In genomic region chr14:8026769-8027531, GRCm38 (mm10) we compare ENCODE assay signal across 29 mouse cellular contexts. TPM values are rescaled to one million over a fixed set of nuclear protein-coding genes. Genes with fewer than 3 reads are reported as not detected.
DNase-seq lines count a peak whose midpoint lies in the region; TF ChIP-seq lines count a peak whose summit lies in the region.
"Had no signal": no experiment of that assay in that cellular context is flagged by ENCODE, and none has a peak within 500 bp of the region (broad histone marks: within the 10 kb centered on the region; RNA-seq: fewer than 3 reads in every experiment).

No protein-coding gene starts in this region.

- WGBS in cerebellum, adult 2 months = 37% methylated on average over 10 of the region's 10 CpGs

- peak overlapping the region; percentile 26; the same call in 1 of the 2 replicates for H3K27ac ChIP-seq in cerebellum, adult 2 months (ENCODE audit: insufficient read depth, low read length)
- peak overlapping the region; percentile 38; the same call in 1 of the 2 replicates for H3K27ac ChIP-seq in gastrocnemius, adult 2 months
- H3K27ac ChIP-seq in left cerebral cortex, adult 2 months = peak overlapping the region; percentile 56
- H3K27ac ChIP-seq: forebrain, embryonic 13.5 days; heart, embryonic 15.5 days; hindbrain, embryonic 15.5 days; limb, embryonic 10.5 days; limb, embryonic 15.5 days; liver, embryonic 14.5 days; midbrain, embryonic 10.5 days; midbrain, embryonic 15.5 days; neural tube, embryonic 15.5 days had no signal

- intact Hi-C loops in gastrocnemius, adult 2 months (cut with DNase I) = no loop called here
- intact Hi-C loops in left cerebral cortex, adult 2 months (cut with DNase I) = no loop called here

- H3K4me3 ChIP-seq in cerebellum, adult 2 months (replicated peaks; ENCODE audit: insufficient read depth, low read depth, low read length) = no peak overlapping the region
- H3K4me3 ChIP-seq in gastrocnemius, adult 2 months = no peak overlapping the region
- no peak overlapping the region for H3K4me3 ChIP-seq in left cerebral cortex, adult 2 months
- H3K4me3 ChIP-seq: forebrain, embryonic 13.5 days; heart, embryonic 15.5 days; hindbrain, embryonic 15.5 days; limb, embryonic 10.5 days; limb, embryonic 15.5 days; midbrain, embryonic 10.5 days; midbrain, embryonic 15.5 days; neural tube, embryonic 15.5 days had no signal

- peak in 1 of 2 experiments; percentile 62 for DNase-seq in cerebellum, adult 2 months
- DNase-seq in cerebellum, adult 11 months = no peak
- no peak for DNase-seq in gastrocnemius, adult 2 months
- no peak for DNase-seq in gastrocnemius, adult 8-10 months (ENCODE audit: low spot score in 2 of 2)
- DNase-seq in left cerebral cortex, adult 2 months (ENCODE audit: extremely low spot score in 1 of 2, low spot score in 2 of 2) = no peak
- DNase-seq in left cerebral cortex, adult 11 months (ENCODE audit: low spot score) = no peak
- DNase-seq in brain, adult 2 months (ENCODE audit: low read depth, low spot score) = peak; percentile 68
- DNase-seq in kidney, postnatal 25 days = no peak
- DNase-seq: adrenal gland, postnatal 25 days; kidney, adult 11 months; kidney, postnatal 14 days; lung, embryonic 14.5 days; lung, postnatal 14 days; retina, postnatal 1 day; right cerebral cortex, postnatal 14 days; thymus, adult 18-20 months; thymus, postnatal 25 days had no signal

- no peak for TF ChIP-seq POLR2A in cerebellum, adult 2 months (IDR thresholded peaks at IDR 0.05; ENCODE audit: borderline replicate concordance, insufficient read depth, low read length)

- H3K4me1 ChIP-seq in cerebellum, adult 2 months (ENCODE audit: control insufficient read depth, insufficient read depth, low read length) = peaks cover 21% of the 10 kb centered on the region
- H3K4me1 ChIP-seq: hindbrain, embryonic 15.5 days; limb, embryonic 15.5 days; midbrain, embryonic 15.5 days; neural tube, embryonic 15.5 days had no signal

- TF ChIP-seq CTCF in cerebellum, adult 2 months (IDR thresholded peaks at IDR 0.05; ENCODE audit: borderline replicate concordance, insufficient read depth, low read depth, low read length) = no peak
- no peak for TF ChIP-seq CTCF in gastrocnemius, adult 2 months (IDR thresholded peaks at IDR 0.05)
- no peak for TF ChIP-seq CTCF in left cerebral cortex, adult 2 months (IDR thresholded peaks at IDR 0.05)

- no peaks in the 10 kb centered on the region for H3K27me3 ChIP-seq in cerebellum, adult 2 months (ENCODE audit: control insufficient read depth, insufficient read depth, low read length)
- H3K27me3 ChIP-seq: forebrain, embryonic 13.5 days; heart, embryonic 15.5 days; hindbrain, embryonic 15.5 days; limb, embryonic 15.5 days; midbrain, embryonic 15.5 days; neural tube, embryonic 15.5 days had no signal

RNA-seq across cellular contexts. Expression of gene Abhd6, which starts 24.2 kb away (rescaled TPM):
- 56.0 and 59.1 TPM in 2 replicates for polyA plus RNA-seq in cerebellum, adult 2 months (2012; rRNA removed)
- total RNA-seq in gastrocnemius, adult 2 months (2021) = 1 to 10 TPM; 4.8 to 7.3 TPM
- total RNA-seq in gastrocnemius, adult 8-10 months (2022) = 10 to 100 TPM in 1 of 4 experiments, 1 to 10 TPM in 3; 6.8 to 10.2 (median 8.3) TPM
- total RNA-seq in left cerebral cortex, adult 2 months (2021) = 10 to 100 TPM; 69.2 to 78.7 TPM

RNA-seq across cellular contexts. Expression of gene Dnase1l3, which starts 32.6 kb away (rescaled TPM):
- polyA plus RNA-seq in cerebellum, adult 2 months (2012; rRNA removed) = 0.02 TPM in 1 of 2 replicates, not detected in the other
- not detected for total RNA-seq in gastrocnemius, adult 2 months (2021)
- not detected for total RNA-seq in gastrocnemius, adult 8-10 months (2022)
- under 1 TPM in 1 of 2 experiments, not detected in 1; 0.07 TPM for total RNA-seq in left cerebral cortex, adult 2 months (2021)
- total RNA-seq: gastrocnemius, adult 18-20 months; hematopoietic stem cell, adult 5-6 weeks; left cerebral cortex, postnatal 10 days had no signal
- polyA plus RNA-seq: limb, embryonic 10.5 days; midbrain, embryonic 10.5 days had no signal

RNA-seq across cellular contexts. Expression of gene Rpp14, which starts 53.2 kb away (rescaled TPM):
- 27.5 and 36.2 TPM in 2 replicates for polyA plus RNA-seq in cerebellum, adult 2 months (2012; rRNA removed)
- total RNA-seq in gastrocnemius, adult 2 months (2021) = 10 to 100 TPM; 24.2 to 31.5 TPM
- 10 to 100 TPM; 31.3 to 35.1 (median 33.2) TPM for total RNA-seq in gastrocnemius, adult 8-10 months (2022)
- 10 to 100 TPM; 32.7 to 40.2 TPM for total RNA-seq in left cerebral cortex, adult 2 months (2021)

Comparison
In these comparisons a context has a peak if more than half of its experiments do, and no peak if none do; other contexts are left out.
1. RNA of gene Abhd6, which starts 24.2 kb away (total RNA-seq): 69.2 to 78.7 TPM in left cerebral cortex, adult 2 months; 6.8 to 10.2 TPM in gastrocnemius, adult 8-10 months and 4.8 to 7.3 TPM in gastrocnemius, adult 2 months; every median in the first group is over 4 times any median in the second.
2. Peak in every context shown above with its lines, with median percentiles within 50 percentile points of each other: H3K27ac ChIP-seq.